Mouse (Mus musculus): ENCODE measurements around the gene Samd1. TPM values are rescaled to one million over a fixed set of nuclear protein-coding genes. Genes with fewer than 3 reads are reported as not detected.

Gene Samd1
- polyA plus RNA-seq, 1 experiment from 2014 or later = 17.3 TPM

DNA sequence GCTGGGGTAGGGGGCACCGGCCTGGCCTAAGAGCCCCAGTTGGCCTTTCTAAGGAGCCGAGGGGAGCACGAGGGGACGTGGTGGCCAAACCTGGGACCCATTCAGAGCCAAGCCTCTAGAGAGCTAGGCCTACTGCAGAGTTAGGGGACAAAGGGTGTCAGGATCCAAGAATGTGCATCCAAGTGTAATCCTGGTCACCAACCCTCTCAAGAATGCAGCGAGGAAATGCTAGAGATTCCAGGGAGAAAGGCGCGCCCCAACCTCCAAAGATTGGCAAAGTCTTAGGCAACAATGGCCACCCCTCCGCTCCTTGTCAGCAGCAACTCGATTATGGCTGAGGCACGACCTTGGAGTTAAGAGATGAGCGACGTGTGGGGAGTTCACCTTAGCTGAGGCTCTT lies 24.1 kb downstream of the Samd1 start:
- H3K4me1 ChIP-seq (ENCODE audit: insufficient read depth) = peaks cover 15% of the 10 kb centered on the region
- no peak for TF ChIP-seq CTCF (IDR thresholded peaks at IDR 0.05; ENCODE audit: low read depth)
- WGBS = 39% methylated on average over 12 of the region's 12 CpGs
- peak; percentile 38 for DNase-seq
- no peaks in the 10 kb centered on the region for H3K9me3 ChIP-seq (ENCODE audit: low read depth, low read length)
- H3K4me3 ChIP-seq (ENCODE audit: low read depth, low read length) = peak overlapping the region; percentile 24
- no peaks in the 10 kb centered on the region for H3K36me3 ChIP-seq (ENCODE audit: insufficient read depth)
- peak overlapping the region; percentile 36 for H3K27ac ChIP-seq (ENCODE audit: low read depth)
- H3K9ac ChIP-seq = peak overlapping the region; percentile 13; the same call in 1 of the 2 replicates
- H3K4me2 ChIP-seq = peak overlapping the region; percentile 56
- peaks cover 12% of the 10 kb centered on the region; the same call in 1 of the 2 replicates for H3K27me3 ChIP-seq (ENCODE audit: insufficient read depth, low read length)
- peak; percentile 11; the same call in 1 of the 2 replicates for ATAC-seq (ENCODE audit: insufficient read depth)

DNA sequence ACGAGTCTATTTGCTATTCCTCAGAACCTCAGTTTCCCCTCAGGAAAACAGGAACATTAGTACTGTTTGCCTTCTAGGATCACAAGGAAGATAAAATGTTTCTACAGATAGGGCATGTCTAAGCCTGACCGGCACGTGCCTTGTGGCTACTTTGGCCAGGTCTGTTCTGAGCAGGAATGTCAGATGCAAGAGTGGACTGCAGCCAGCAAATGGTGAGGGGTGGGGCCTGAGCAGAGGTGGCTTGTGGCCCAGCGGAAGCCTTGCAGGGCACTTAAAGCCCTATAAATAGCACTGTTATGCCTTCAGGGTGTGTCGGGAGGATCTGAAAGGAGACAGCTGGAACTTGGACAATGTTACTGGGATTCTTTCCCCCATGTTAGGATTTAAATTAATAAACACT lies 25.6 kb downstream of the Samd1 start:
- DNase-seq = peak; percentile 60
- no peak for TF ChIP-seq CTCF (IDR thresholded peaks at IDR 0.05; ENCODE audit: low read depth)
- ATAC-seq (ENCODE audit: insufficient read depth) = no peak
- 0 out of 2 replicates have a peak overlapping the region, but pooled peaks have one; percentile 12 for H3K4me2 ChIP-seq
- no peaks in the 10 kb centered on the region for H3K36me3 ChIP-seq (ENCODE audit: insufficient read depth)
- H3K27ac ChIP-seq (ENCODE audit: low read depth) = no peak overlapping the region
- no peak overlapping the region for H3K4me3 ChIP-seq (ENCODE audit: low read depth, low read length)
- peaks cover 15% of the 10 kb centered on the region for H3K4me1 ChIP-seq (ENCODE audit: insufficient read depth)
- no peak overlapping the region for H3K9ac ChIP-seq
- WGBS = 5% methylated on average over 5 of the region's 5 CpGs
- H3K9me3 ChIP-seq (ENCODE audit: low read depth, low read length) = no peaks in the 10 kb centered on the region
- H3K27me3 ChIP-seq (ENCODE audit: insufficient read depth, low read length) = peaks cover 20% of the 10 kb centered on the region; the same call in 1 of the 2 replicates

DNA sequence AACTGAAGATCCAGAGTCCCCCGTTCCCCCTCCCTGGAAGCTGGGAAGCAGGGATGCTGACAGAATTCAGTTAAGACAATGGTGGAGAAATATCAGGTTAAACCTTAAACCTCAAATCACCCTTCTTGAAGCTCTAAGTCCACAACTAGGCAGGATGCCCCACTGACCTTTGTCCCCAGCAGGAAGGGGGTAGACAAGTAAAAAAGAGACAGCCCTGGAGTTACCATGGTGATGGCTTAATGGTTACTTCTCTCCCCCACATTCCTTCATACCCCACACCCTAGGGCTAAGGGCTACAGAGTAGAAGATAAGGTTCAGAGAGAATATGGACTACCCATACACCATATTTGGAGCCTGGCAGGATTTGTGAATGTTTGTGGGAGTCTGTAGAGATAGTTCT lies 26.2 kb downstream of the Samd1 start:
- H3K9ac ChIP-seq = no peak overlapping the region
- peaks cover 20% of the 10 kb centered on the region; the same call in 1 of the 2 replicates for H3K27me3 ChIP-seq (ENCODE audit: insufficient read depth, low read length)
- H3K27ac ChIP-seq (ENCODE audit: low read depth) = no peak overlapping the region
- WGBS = 44% methylated on average over 1 of the region's 1 CpGs
- DNase-seq = no peak
- H3K4me1 ChIP-seq (ENCODE audit: insufficient read depth) = peaks cover 15% of the 10 kb centered on the region
- no peak overlapping the region for H3K4me3 ChIP-seq (ENCODE audit: low read depth, low read length)
- no peaks in the 10 kb centered on the region for H3K9me3 ChIP-seq (ENCODE audit: low read depth, low read length)
- no peak for TF ChIP-seq CTCF (IDR thresholded peaks at IDR 0.05; ENCODE audit: low read depth)
- no peaks in the 10 kb centered on the region for H3K36me3 ChIP-seq (ENCODE audit: insufficient read depth)
- no peak for ATAC-seq (ENCODE audit: insufficient read depth)
- H3K4me2 ChIP-seq = 0 out of 2 replicates have a peak overlapping the region, but pooled peaks have one; percentile 12

DNA sequence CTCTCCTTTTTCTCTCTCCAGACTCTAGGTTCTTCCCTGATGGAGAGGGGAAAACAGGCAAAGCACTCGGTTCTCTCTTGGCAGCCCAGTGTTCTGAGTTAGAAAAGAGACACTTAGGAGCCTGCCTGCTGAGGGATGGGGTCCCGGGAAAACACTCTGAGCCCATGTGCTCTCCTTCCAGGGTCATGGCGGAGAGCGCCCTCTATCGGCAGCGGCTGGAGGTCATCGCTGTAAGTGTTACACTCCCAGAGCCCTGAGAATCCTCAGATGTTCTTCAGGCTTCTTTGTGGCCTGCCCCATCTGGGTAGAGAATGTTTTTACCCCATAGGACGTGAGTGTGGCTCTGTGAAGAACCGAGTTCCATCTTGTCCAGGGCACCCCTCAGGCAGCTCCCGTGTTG lies 26.7 kb downstream of the Samd1 start:
- TF ChIP-seq CTCF (IDR thresholded peaks at IDR 0.05; ENCODE audit: low read depth) = peak; percentile 77
- Histone ChIP-seq H3K9ac (no peak overlapping the region), H3K4me2 (no peak overlapping the region), H3K27ac (ENCODE audit: low read depth) (no peak overlapping the region), H3K27me3 (ENCODE audit: insufficient read depth, low read length) (peaks cover 20% of the 10 kb centered on the region; the same call in 1 of the 2 replicates), H3K4me3 (ENCODE audit: low read depth, low read length) (no peak overlapping the region), H3K9me3 (ENCODE audit: low read depth, low read length) (no peaks in the 10 kb centered on the region), H3K4me1 (ENCODE audit: insufficient read depth) (peaks cover 15% of the 10 kb centered on the region), H3K36me3 (ENCODE audit: insufficient read depth) (no peaks in the 10 kb centered on the region)
- DNase-seq = peak; percentile 76
- no peak for ATAC-seq (ENCODE audit: insufficient read depth)
- 14% methylated on average over 10 of the region's 10 CpGs for WGBS

GRCm38 (mm10) chr8:84025863-84026262 lies 28.4 kb downstream of the Samd1 start:
- H3K4me1 ChIP-seq (ENCODE audit: insufficient read depth) = peaks cover 15% of the 10 kb centered on the region
- no peak overlapping the region for H3K27ac ChIP-seq (ENCODE audit: low read depth)
- H3K27me3 ChIP-seq (ENCODE audit: insufficient read depth, low read length) = peaks cover 20% of the 10 kb centered on the region; the same call in 1 of the 2 replicates
- H3K4me2 ChIP-seq = peak overlapping the region; percentile 85
- H3K36me3 ChIP-seq (ENCODE audit: insufficient read depth) = no peaks in the 10 kb centered on the region
- H3K4me3 ChIP-seq (ENCODE audit: low read depth, low read length) = peak overlapping the region; percentile 42
- 2% methylated on average over 41 of the region's 41 CpGs for WGBS
- ATAC-seq (ENCODE audit: insufficient read depth) (peak; percentile 68; the same call in 1 of the 2 replicates), DNase-seq (peak; percentile 82)
- no peaks in the 10 kb centered on the region for H3K9me3 ChIP-seq (ENCODE audit: low read depth, low read length)
- peak overlapping the region; percentile 41; the same call in 1 of the 2 replicates for H3K9ac ChIP-seq
- no peak for TF ChIP-seq CTCF (IDR thresholded peaks at IDR 0.05; ENCODE audit: low read depth)

- Histone ChIP-seq H3K27ac (ENCODE audit: low read depth) (no peak overlapping the region), H3K36me3 (ENCODE audit: insufficient read depth) (no peaks in the 10 kb centered on the region), H3K27me3 (ENCODE audit: insufficient read depth, low read length) (peaks cover 20% of the 10 kb centered on the region; the same call in 1 of the 2 replicates), H3K9ac (no peak overlapping the region), H3K4me3 (ENCODE audit: low read depth, low read length) (no peak overlapping the region), H3K4me1 (ENCODE audit: insufficient read depth) (peaks cover 13% of the 10 kb centered on the region), H3K9me3 (ENCODE audit: low read depth, low read length) (no peaks in the 10 kb centered on the region), H3K4me2 (no peak overlapping the region)
- ATAC-seq (ENCODE audit: insufficient read depth) (no peak), DNase-seq (peak; percentile 70)
- no peak for TF ChIP-seq CTCF (IDR thresholded peaks at IDR 0.05; ENCODE audit: low read depth)
- WGBS = 16% methylated on average over 10 of the region's 10 CpGs
Observed at GRCm38 (mm10) chr8:84027449-84027848, 30.0 kb downstream of the Samd1 start.

DNA sequence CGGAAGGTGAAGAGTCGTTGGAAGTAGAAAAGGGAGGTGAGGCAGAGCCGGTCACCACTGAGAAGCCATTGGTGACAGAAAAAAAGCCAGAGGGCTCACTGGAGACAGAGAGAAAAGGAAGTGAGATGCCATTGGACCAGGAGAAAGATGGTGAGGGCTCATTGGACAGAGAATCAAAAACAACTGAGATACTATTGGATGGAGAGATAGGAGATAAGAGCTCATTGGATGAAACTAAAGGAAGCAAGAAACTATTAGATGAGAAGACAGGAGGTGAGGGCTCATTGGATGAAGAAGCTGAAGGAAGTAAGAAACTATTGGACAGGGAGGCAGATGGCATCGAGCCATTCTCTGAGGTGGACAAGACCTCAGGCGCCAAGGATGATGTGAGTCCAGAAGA lies 31.8 kb downstream of the Samd1 start:
- 79% methylated on average over 5 of the region's 5 CpGs for WGBS

More for the DNA sequence above, 31.8 kb downstream of the Samd1 start:
- TF ChIP-seq CTCF (IDR thresholded peaks at IDR 0.05; ENCODE audit: low read depth) = no peak
- no peaks in the 10 kb centered on the region for H3K9me3 ChIP-seq (ENCODE audit: low read depth, low read length)
- ATAC-seq (ENCODE audit: insufficient read depth) = no peak
- H3K4me3 ChIP-seq (ENCODE audit: low read depth, low read length) = no peak overlapping the region
- H3K27me3 ChIP-seq (ENCODE audit: insufficient read depth, low read length) = peaks cover 20% of the 10 kb centered on the region; the same call in 1 of the 2 replicates
- H3K36me3 ChIP-seq (ENCODE audit: insufficient read depth) = no peaks in the 10 kb centered on the region
- H3K4me2 ChIP-seq = no peak overlapping the region
- no peak for DNase-seq
- peaks cover 6% of the 10 kb centered on the region; the same call in 1 of the 2 replicates for H3K4me1 ChIP-seq (ENCODE audit: insufficient read depth)
- H3K9ac ChIP-seq = no peak overlapping the region
- no peak overlapping the region for H3K27ac ChIP-seq (ENCODE audit: low read depth)

Measured in lung, embryonic 14.5 days (tissue).